Mouse (Mus musculus) kidney, adult 2 months (tissue): ENCODE data around the gene Ube2c.

Experiments used
- CTCF ChIP-seq: fragments of 200-500 bp; conservative IDR thresholded peaks from 2 replicates; pipeline ENCODE4 v1.5.1; 2011; ENCODE audit warnings: low read depth, mild to moderate bottlenecking, control low read depth, low read length, moderate library complexity, mixed read lengths; ENCODE audit not compliant: insufficient read depth, insufficient read length
- POLR2A ChIP-seq: fragments of 200-500 bp; IDR thresholded peaks from one replicate; pipeline ENCODE4 v1.6.1; 2011; ENCODE audit warnings: low read depth, low read length, control low read depth

DNA sequence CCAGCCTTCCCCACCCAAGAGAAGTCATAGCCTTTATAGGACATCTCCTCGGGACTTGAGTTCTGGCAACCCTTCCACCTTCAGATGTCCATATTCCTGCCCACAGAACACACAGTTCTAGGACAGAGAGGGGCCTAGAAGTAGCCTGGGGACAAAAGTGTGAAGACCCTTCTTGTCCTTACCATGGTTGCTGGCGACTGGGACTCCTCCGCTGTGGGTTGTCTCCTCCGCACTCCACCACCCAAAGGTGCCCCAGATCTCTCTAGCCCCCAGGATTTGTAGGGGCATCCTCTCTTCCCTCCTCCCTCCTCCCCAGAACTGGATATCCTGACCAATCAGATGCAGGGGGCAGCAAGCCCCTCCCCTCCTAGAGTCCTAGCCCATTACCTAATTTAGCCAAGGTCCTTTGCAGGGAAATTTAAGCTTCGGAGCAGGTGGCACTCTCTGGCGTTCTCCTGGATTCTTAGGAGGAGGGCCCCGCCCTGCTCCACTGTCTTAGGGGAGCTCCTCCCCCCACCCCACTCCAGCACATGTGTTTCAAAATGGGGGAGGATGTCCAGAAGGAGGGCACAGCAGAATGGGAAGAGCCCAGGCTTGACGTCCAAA is 9.9 kb downstream of the Ube2c start, which contains the start of gene Tnnc2:
- TF ChIP-seq CTCF (no peak), POLR2A (no peak)
